Mouse (Mus musculus) neural tube, embryonic 12.5 days (tissue): ENCODE results near the gene Lpcat4. TPM values are rescaled to one million over a fixed set of nuclear protein-coding genes. Genes with fewer than 3 reads are reported as not detected.

ENCODE experiments used
- ATAC-seq: fragments of 200-750 bp; cut with Nextera tagmentation; 2 replicates; pipeline ENCODE4 v1.8.0; 2017; ENCODE audit warnings: low read depth, mild to moderate bottlenecking, moderate TSS enrichment, moderate library complexity; ENCODE audit not compliant: low FRiP score
- H3K27ac ChIP-seq: fragments of 300-500 bp; sonication (generic); 2 replicates; pipeline ENCODE4 v1.5.1; 2016
- H3K27me3 ChIP-seq: fragments of 300-500 bp; sonication (generic); replicated peaks from 2 replicates; pipeline ENCODE4 v1.6.1; 2016; ENCODE audit warnings: mild to moderate bottlenecking
- H3K36me3 ChIP-seq: fragments of 300-500 bp; sonication (generic); 2 replicates; pipeline ENCODE4 v1.6.1; 2016; ENCODE audit warnings: mild to moderate bottlenecking
- H3K4me1 ChIP-seq: fragments of 300-500 bp; sonication (generic); 2 replicates; pipeline ENCODE4 v1.6.1; 2016
- H3K4me2 ChIP-seq: fragments of 300-500 bp; sonication (generic); replicated peaks from 2 replicates; pipeline ENCODE4 v1.6.1; 2016; ENCODE audit warnings: mild to moderate bottlenecking
- H3K4me3 ChIP-seq: fragments of 300-500 bp; sonication (generic); 2 replicates; pipeline ENCODE4 v1.5.1; 2016
- H3K9ac ChIP-seq: fragments of 300-500 bp; sonication (generic); 2 replicates; pipeline ENCODE4 v1.6.1; 2016; ENCODE audit warnings: mild to moderate bottlenecking
- H3K9me3 ChIP-seq: fragments of 300-500 bp; sonication (generic); 2 replicates; pipeline ENCODE4 v1.6.1; 2016; ENCODE audit warnings: mild to moderate bottlenecking
- WGBS: fragments of 180-500 bp; shearing (Covaris S2); methylation state at CpG from one replicate; pipeline ENCODE4 v1.1.7; 2016; 5-methylcytosine and 5-hydroxymethylcytosine counted together
- polyA plus RNA-seq: library from polyadenylated mRNA; unstranded; fragments of >200 nt; fragmentation: Nextera tagmentation; extraction: Ambion mirVana; gene quantifications from 2 replicates; pipeline ENCODE4 v1.2.1, GENCODE M21; 2016

The Lpcat4 gene
- polyA plus RNA-seq, 1 experiment from 2014 or later: 16.8 TPM

DNA sequence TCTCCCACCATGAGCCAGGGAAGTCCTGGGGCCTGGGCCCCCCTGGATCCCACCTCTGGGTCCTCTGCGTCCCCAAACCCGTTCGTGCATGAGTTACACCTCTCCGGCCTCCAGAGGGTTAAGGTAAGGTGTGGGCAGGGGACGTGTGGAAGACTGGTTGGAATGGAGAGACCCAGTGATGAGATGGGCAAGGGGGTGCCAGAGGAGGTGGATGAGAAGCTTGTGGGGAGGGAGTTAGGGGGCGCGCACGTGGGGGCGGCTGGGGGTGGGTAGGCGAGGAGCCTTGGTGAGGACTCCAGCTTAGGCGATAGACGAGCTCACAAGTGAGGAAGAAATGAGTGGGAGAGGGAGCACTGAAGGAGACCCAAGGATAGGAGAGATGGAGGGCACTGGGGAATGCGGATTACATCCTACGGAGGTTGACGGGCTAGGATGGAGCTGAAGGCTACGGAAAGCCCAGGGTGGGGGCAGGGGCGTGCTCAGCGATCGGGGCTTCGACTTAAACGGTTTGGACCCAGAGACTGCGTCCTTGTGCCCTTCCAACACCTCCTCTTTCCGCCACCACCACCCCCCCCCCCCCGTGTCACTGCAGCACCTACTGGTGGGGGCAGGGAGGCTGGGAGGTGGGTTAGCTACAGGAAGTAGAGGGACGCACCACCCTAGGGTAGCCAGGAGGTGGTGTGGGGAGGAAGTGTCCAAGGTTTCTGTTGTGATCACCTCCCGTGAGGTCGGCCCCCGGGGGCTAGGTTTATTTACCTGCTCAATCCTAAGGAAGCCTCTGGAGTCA is 860 bp downstream of the Lpcat4 start:
- peak overlapping the region; percentile 86 for H3K9ac ChIP-seq
- H3K36me3 ChIP-seq: peaks cover 10% of the 10 kb centered on the region
- WGBS: under 1% methylated on average over 28 of the region's 28 CpGs
- H3K27ac ChIP-seq: peak overlapping the region; percentile 95
- H3K9me3 ChIP-seq: no peaks in the 10 kb centered on the region
- peak; percentile 67 for ATAC-seq
- peaks cover 12% of the 10 kb centered on the region; the same call in 1 of the 2 replicates for H3K4me1 ChIP-seq
- no peaks in the 10 kb centered on the region for H3K27me3 ChIP-seq
- peak overlapping the region; percentile 77 for H3K4me3 ChIP-seq
- peak overlapping the region; percentile 89 for H3K4me2 ChIP-seq

GRCm38 (mm10) chr2:112241787-112242186 is 2.5 kb downstream of the Lpcat4 start:
- peaks cover 12% of the 10 kb centered on the region; the same call in 1 of the 2 replicates for H3K4me1 ChIP-seq
- H3K4me2 ChIP-seq: no peak overlapping the region
- no peak overlapping the region for H3K9ac ChIP-seq
- WGBS: 88% methylated on average over 14 of the region's 14 CpGs
- H3K27ac ChIP-seq: no peak overlapping the region
- no peaks in the 10 kb centered on the region for H3K27me3 ChIP-seq
- H3K36me3 ChIP-seq: peaks cover 17% of the 10 kb centered on the region
- ATAC-seq: no peak
- H3K9me3 ChIP-seq: no peaks in the 10 kb centered on the region
- no peak overlapping the region for H3K4me3 ChIP-seq

GRCm38 (mm10) chr2:112245307-112245706 is 6.0 kb downstream of the Lpcat4 start:
- 92% methylated on average over 5 of the region's 5 CpGs for WGBS
- H3K9ac ChIP-seq: no peak overlapping the region
- H3K9me3 ChIP-seq: no peaks in the 10 kb centered on the region
- H3K4me3 ChIP-seq: no peak overlapping the region
- H3K27ac ChIP-seq: no peak overlapping the region
- no peak for ATAC-seq
- H3K27me3 ChIP-seq: no peaks in the 10 kb centered on the region
- no peak overlapping the region for H3K4me2 ChIP-seq
- H3K36me3 ChIP-seq: peaks cover 20% of the 10 kb centered on the region
- H3K4me1 ChIP-seq: peaks cover 9% of the 10 kb centered on the region; the same call in 1 of the 2 replicates

- Histone ChIP-seq H3K36me3 (peaks cover 20% of the 10 kb centered on the region), H3K4me1 (0 out of 2 replicates have a peak, but pooled peaks cover under 1% of the 10 kb centered on the region), H3K27me3 (no peaks in the 10 kb centered on the region), H3K4me3 (no peak overlapping the region), H3K9ac (no peak overlapping the region), H3K4me2 (no peak overlapping the region), H3K9me3 (no peaks in the 10 kb centered on the region), H3K27ac (no peak overlapping the region)
- 90% methylated on average over 6 of the region's 6 CpGs for WGBS
- no peak for ATAC-seq
Observed at GRCm38 (mm10) chr2:112246193-112246592, 6.9 kb downstream of the Lpcat4 start.

DNA sequence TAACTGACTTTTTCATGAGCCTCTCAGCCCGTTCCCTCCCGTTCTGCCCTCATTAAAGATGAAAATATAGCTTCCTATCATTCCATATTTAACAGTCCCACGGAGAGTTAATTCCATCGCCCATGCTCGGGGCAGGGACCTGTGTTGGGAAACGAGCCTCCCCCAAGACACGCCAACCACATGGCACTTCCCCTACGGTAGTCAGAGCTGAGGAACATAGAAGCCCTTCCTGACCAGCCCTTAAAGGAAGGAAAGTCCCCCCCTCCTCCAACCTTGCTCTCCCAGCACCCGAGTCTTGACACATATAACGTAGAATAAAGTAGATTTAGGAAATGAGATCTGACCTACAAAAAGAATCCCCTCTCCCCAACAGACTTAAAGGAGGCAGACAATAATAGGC is 8.1 kb downstream of the Lpcat4 start:
- peaks cover 20% of the 10 kb centered on the region for H3K36me3 ChIP-seq
- WGBS: 89% methylated on average over 10 of the region's 10 CpGs
- no peak for ATAC-seq
- no peaks in the 10 kb centered on the region for H3K27me3 ChIP-seq
- no peak overlapping the region for H3K27ac ChIP-seq
- no peaks in the 10 kb centered on the region for H3K9me3 ChIP-seq
- no peak overlapping the region for H3K4me3 ChIP-seq
- H3K9ac ChIP-seq: no peak overlapping the region
- H3K4me2 ChIP-seq: no peak overlapping the region
- no peaks in the 10 kb centered on the region for H3K4me1 ChIP-seq

- H3K4me3 ChIP-seq: no peak overlapping the region
- H3K4me2 ChIP-seq: no peak overlapping the region
- H3K36me3 ChIP-seq: peaks cover 11% of the 10 kb centered on the region
- 86% methylated on average over 10 of the region's 10 CpGs for WGBS
- H3K27me3 ChIP-seq: no peaks in the 10 kb centered on the region
- no peak overlapping the region for H3K27ac ChIP-seq
- no peaks in the 10 kb centered on the region for H3K9me3 ChIP-seq
- ATAC-seq: no peak
- no peaks in the 10 kb centered on the region for H3K4me1 ChIP-seq
- H3K9ac ChIP-seq: no peak overlapping the region
Observed at GRCm38 (mm10) chr2:112249780-112250453, 10.6 kb downstream of the Lpcat4 start.

DNA sequence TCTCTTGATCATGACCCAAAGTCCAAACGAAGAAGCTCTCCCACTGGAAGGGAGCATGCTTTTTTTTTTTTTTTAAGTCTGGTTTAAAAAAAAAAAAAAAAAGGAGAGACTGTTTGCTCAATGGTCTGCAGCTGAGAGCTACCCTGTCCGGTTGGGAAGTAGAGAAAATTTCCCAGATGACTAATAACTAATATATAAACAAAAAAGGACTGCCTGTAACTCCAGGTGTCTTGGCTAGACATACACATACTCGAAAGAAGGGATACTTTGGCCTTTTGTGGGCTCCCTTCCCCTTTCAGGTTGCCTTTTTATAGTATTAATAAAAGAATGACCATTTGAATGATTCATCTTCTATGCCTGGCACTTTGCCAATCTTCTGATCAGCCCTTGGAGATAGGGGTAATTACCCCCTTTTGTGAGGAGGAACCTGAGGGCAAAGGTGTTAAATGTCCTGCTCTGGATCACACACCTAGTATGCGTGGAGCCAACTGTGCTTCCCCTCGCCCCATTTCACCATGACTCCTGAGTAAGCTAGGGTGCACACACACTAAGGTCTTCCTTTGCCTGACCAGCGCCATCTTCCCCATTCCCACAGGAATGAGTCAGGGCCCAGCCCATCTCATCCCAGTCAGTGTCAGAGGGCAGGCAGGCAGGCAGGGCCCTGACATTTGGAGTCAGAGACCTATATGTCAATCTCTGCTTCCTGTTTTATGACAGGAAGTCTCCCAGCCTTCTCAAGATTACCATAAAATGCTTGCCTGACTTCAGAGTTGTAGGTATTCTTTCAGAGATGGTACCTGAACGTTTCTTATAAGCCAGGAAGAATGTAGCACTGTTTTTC is 15.6 kb downstream of the Lpcat4 start:
- no peak overlapping the region for H3K4me3 ChIP-seq
- 74% methylated on average over 7 of the region's 7 CpGs for WGBS
- no peak overlapping the region for H3K4me2 ChIP-seq
- H3K36me3 ChIP-seq: no peaks in the 10 kb centered on the region
- H3K9me3 ChIP-seq: no peaks in the 10 kb centered on the region
- no peak overlapping the region for H3K27ac ChIP-seq
- no peaks in the 10 kb centered on the region for H3K27me3 ChIP-seq
- no peak for ATAC-seq
- no peaks in the 10 kb centered on the region for H3K4me1 ChIP-seq
- no peak overlapping the region for H3K9ac ChIP-seq

GRCm38 (mm10) chr2:112259241-112259962 is 20.1 kb downstream of the Lpcat4 start, which contains the start of gene Nutm1:
Gene Nutm1, minus strand, starts transcription at chr2:112259291.
- 79% methylated on average over 10 of the region's 10 CpGs for WGBS
- Histone ChIP-seq H3K4me1 (peaks cover 8% of the 10 kb centered on the region), H3K27ac (no peak within 1 kb of the TSS), H3K36me3 (no peaks in the 10 kb centered on the region), H3K27me3 (no peaks in the 10 kb centered on the region), H3K9ac (no peak within 1 kb of the TSS), H3K4me3 (no peak within 1 kb of the TSS), H3K9me3 (no peaks in the 10 kb centered on the region), H3K4me2 (no peak within 1 kb of the TSS)
- no peak for ATAC-seq

GRCm38 (mm10) chr2:112261748-112262653 is 22.7 kb downstream of the Lpcat4 start, which contains the start of gene Nop10:
Gene Nop10, plus strand, starts transcription at chr2:112261926.
- peak; percentile 46 for ATAC-seq
- H3K27ac ChIP-seq: no peak within 1 kb of the TSS
- peak within 1 kb of the TSS; percentile 69 for H3K4me2 ChIP-seq
- no peaks in the 10 kb centered on the region for H3K9me3 ChIP-seq
- peak within 1 kb of the TSS; percentile 55 for H3K9ac ChIP-seq
- no peaks in the 10 kb centered on the region for H3K36me3 ChIP-seq
- H3K4me1 ChIP-seq: peaks cover 16% of the 10 kb centered on the region
- no peaks in the 10 kb centered on the region for H3K27me3 ChIP-seq
- H3K4me3 ChIP-seq: peak within 1 kb of the TSS; percentile 57
- WGBS: under 1% methylated on average over 36 of the region's 36 CpGs

GRCm38 (mm10) chr2:112262779-112263295 is 23.6 kb downstream of the Lpcat4 start:
- no peak overlapping the region for H3K27ac ChIP-seq
- ATAC-seq: no peak
- no peaks in the 10 kb centered on the region for H3K27me3 ChIP-seq
- H3K4me2 ChIP-seq: peak overlapping the region; percentile 69
- no peaks in the 10 kb centered on the region for H3K9me3 ChIP-seq
- no peaks in the 10 kb centered on the region for H3K36me3 ChIP-seq
- H3K4me3 ChIP-seq: peak overlapping the region; percentile 57
- peaks cover 21% of the 10 kb centered on the region for H3K4me1 ChIP-seq
- 36% methylated on average over 4 of the region's 4 CpGs for WGBS
- peak overlapping the region; percentile 55 for H3K9ac ChIP-seq
